Mouse (Mus musculus) neutrophil, adult 5-6 weeks (primary cell): ENCODE data around the gene Adcy1. TPM values are rescaled to one million over a fixed set of nuclear protein-coding genes. Genes with fewer than 3 reads are reported as not detected.

Experiments
- ATAC-seq: fragments of 151-379, 151-347 bp; 2 replicates; pipeline ENCODE4 v1.8.0; 2017; ENCODE audit warnings: mild to moderate bottlenecking, moderate TSS enrichment; ENCODE audit not compliant: insufficient number of reproducible peaks, poor library complexity, low FRiP score, severe bottlenecking; ENCODE audit errors: extremely low read depth
- total RNA-seq: library from RNA; stranded (forward); fragments of 200-1000 nt; gene quantifications from 2 replicates; pipeline ENCODE4 v1.2.3, GENCODE M21; 2017

Gene Adcy1
- total RNA-seq, 1 experiment from 2014 or later: not detected

- ATAC-seq: no peak
Observed at GRCm38 (mm10) chr11:7065876-7066275, 2.6 kb downstream of the Adcy1 start.

DNA sequence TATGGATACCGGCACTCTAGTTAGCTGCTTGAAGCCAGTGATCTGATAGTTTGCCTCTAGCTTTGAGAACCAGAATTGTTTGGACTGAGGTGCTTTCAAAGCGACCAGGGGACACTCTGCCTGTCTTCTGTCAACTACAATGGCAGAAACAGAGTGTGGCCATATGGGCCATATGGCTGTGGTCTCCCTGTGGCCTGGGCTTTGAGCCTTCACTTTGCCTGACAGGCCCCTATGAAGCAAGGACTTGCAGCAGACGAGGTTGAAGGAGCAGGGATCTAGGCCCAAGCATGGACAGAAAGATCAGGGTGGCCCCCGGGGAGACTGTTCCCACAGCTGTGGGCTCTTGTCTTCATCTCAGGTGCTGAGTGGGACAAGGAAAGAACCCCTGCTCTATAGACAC, 4.0 kb downstream of the Adcy1 start:
- ATAC-seq: no peak

DNA sequence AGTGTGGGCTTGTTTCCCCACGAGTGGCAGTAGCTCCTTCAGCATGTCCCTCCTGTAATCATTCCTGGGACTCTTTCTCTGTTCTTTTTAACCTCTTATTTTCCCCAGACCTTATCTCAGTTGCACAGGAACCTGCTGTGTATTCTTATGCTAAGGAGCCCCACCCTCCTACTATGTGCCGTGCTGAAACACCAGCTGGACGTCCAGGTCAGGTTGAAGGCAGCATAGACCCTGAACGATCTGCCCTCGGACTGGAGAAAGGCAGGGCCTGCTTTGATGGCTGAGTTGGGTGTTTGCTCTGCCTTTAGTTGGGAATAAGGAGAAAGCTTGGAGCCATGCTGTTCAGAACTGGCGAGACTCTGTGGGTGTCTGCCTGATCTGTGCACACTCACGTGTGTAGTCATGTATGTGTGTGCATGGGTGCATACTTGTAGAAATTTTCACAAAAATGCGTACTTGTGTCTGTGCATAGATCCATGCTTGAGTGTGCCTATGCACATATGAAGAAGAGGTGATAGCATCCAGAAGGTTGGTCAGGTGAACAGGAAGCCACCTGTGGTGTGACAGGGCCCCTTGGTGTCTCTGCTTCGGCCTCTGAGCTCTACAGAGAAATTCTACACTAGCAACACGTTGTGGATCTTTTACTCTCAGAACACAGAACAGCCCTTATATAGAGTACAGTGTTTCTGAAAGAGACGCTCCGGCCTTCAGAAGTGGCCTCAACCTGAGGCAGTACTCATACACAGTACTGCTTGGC, 5.4 kb downstream of the Adcy1 start:
- no peak for ATAC-seq

DNA sequence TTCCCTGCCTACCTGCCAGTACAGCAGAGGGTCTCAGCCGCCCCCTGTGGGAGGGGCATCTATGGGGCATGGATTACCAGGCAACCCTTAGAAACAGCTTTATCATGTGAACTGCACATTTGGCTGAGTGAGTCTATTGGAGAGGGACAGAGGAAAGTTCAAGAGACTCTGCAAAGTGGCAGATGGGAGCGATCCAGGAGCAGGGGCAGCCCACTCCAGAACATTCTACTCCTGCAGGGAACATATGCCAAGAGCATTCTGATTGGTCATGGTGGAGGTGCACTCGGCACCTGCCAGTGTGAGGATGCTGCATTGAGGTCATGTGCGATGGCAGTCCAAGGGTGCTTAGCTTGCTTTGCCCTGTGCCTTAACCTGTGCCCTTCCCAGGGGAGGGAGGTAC, 6.5 kb downstream of the Adcy1 start:
- no peak for ATAC-seq

DNA sequence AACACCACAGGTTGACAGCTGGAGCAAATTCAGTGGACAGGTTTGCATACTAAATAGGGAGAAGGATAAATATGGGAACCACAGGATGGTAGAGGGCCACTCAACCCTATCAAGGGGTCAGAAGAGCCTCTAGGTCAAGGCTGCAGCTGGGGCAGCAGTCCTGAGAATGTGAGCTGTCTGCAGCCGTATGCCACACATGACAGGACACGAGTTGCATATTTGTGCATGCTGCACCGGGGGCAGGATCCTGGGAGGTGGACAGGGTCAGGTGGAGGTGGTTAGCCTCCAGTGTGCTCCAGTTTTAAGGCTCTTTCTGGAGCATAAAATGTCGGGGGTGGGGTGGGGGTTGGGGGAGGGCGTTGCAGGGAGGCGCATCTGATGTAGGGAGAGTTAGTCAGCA, 8.3 kb downstream of the Adcy1 start:
- no peak for ATAC-seq

- no peak for ATAC-seq
Observed at GRCm38 (mm10) chr11:7073556-7073955, 10.3 kb downstream of the Adcy1 start.

- ATAC-seq: no peak
Observed at GRCm38 (mm10) chr11:7076510-7076909, 13.2 kb downstream of the Adcy1 start.

DNA sequence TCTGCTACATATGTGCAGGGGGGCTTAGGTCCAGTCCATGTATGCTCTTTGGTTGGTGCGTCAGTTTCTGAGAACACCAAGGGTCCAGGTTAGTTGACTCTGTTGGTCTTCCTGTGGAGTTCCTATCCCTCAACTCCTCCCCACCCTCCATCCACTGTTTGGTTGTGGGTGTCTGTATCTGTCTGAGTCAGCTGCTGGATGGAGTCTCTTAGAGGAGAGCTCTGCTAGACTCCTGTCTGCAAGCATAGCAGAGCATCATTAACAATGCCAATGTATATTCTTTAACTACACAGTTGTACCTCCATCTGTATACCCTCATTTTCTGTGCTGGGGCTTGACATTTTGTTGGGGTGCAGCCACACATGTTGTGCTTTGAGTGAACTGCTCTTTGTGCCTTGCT, 18.6 kb downstream of the Adcy1 start:
- no peak for ATAC-seq

- ATAC-seq: no peak
Observed at GRCm38 (mm10) chr11:7083911-7084310, 20.6 kb downstream of the Adcy1 start.

DNA sequence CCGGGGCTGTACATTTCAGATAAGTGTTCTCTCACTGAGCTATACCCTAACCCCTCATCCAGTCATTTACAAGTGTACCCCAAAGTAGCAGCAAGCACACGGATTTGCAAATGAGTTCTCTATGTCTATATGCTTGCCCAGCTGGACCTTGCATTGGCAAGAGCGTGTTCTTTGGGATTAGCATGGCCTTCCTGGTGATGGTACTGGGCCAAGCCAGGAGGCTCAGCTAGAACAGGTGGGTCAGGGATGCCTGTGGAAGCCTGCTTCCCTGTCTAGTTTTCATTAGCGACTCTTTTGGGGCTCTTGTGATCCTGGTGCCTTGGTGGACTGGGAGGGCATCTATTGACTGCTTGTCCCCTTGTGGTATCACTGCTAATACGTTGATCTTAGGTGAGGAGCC, 21.9 kb downstream of the Adcy1 start:
- no peak for ATAC-seq

- ATAC-seq: no peak
Observed at GRCm38 (mm10) chr11:7091120-7091519, 27.8 kb downstream of the Adcy1 start.

- no peak for ATAC-seq
Observed at GRCm38 (mm10) chr11:7094844-7095243, 31.6 kb downstream of the Adcy1 start.

DNA sequence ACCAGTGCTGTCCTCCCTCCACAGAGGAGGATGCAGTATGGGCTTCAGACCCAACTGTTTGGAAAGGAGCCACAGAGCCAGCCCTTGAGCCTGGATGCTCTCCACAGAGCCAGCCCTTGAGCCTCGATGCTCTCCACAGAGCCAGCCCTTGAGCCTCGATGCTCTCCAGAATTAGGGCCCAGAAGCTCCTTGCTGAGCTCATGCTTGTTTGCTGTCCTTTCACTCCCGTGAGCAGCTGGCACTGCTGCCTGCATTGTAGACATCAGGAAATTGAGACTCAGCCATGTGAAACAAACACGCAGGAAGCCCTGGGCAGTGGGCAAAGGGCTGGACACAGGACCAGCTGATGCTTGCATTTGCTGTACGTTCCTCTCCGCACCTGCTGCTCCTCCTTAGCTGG, 38.4 kb downstream of the Adcy1 start:
- no peak for ATAC-seq

GRCm38 (mm10) chr11:7102256-7103194, 39.2 kb downstream of the Adcy1 start:
- no peak for ATAC-seq

DNA sequence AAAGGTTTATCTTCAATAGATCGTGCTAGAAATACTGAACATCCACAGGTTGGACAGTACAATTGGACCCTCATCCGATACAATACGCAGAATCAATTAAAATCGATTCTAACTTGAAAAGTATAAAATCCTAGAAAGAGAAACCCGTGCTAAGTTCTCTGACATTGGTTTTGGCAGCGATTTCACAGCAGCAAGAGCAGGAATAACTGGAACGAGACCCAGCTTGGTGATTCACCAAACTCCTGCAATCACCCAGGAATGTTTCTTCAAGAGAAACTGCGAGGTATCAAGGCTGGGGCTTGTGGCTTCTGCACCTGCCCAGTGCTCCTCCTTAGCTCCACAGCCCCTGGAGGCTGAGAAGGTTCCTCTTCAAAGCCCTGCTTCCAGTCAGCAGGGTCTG, 42.0 kb downstream of the Adcy1 start:
- no peak for ATAC-seq

DNA sequence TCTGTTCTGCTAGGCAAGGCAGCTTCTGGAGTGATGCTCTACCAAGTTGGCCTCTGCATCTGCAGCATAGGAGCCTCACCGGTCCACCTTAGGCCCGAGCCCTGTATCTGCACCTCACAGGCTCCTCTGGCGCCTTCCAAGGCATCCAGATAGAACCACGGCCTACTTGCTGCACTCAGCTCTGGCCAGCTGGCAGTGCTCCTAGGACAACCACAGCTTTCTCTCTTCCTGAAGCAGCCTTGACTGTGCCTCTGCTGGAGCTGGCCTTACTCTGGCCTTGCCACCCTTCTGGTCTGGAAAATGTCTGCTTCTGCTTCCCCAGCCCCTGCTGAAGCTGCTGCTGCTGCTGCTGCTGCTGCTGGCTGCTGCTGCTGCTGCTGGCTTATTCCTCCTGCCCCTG, 45.8 kb downstream of the Adcy1 start:
- no peak for ATAC-seq

DNA sequence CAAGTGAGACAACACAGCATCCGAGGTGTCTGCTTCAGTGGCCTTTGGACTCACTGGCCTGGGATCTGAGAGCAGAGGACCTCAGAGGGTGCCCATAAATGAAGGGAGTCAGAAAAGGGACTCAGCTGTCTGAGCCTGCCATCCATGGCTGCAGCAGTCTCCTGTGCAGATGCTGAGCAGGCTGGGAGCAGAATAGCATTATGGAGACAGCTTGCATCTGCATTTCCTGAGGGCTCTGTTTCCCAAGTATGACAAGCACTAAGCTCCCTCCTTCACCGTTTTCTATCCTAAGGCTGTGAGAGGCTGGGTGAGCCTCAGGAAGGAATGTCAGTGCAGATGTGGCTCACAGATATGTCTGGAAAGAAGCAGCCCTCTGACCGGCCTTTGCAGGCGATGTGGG, 49.8 kb downstream of the Adcy1 start:
- ATAC-seq: no peak

DNA sequence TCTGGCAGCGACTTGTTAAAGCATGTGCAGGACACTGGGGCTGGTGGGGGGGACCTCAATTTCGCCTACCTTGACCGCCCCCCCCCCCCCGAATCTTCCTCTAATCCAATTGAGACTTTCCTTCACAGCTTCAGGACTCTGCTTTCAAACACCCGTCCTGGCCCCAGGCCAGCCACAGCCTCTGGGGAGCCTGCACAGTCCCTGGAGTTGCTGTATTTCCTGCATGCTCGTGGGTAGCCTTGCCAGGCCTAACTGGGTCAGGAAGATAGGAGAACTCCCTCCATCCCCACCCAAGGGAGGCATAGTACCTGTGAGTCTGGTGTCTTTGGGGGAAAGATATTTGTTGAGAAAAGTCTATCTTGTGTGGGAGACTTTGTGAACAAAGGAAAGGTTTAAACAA, 50.4 kb downstream of the Adcy1 start:
- no peak for ATAC-seq

GRCm38 (mm10) chr11:7114312-7114711, 51.0 kb downstream of the Adcy1 start:
- no peak for ATAC-seq

DNA sequence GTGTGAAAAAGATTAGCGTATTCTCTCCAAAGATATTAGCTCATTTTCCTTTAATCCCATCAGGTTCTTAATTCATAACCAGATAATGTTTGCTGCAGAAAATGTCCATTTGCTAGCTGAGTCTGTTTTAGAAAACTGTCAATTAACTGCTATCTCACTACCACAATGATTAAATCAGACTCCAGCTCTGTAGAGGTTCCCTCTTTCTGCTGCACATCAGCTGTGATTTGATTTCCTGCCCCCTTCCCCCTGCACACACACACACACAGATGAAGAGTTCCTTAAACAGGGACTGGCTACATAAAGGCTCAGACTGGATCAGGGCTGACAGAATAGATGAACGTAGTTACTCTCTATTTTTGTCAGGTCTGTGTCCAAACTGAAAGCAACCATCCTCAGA, 53.4 kb downstream of the Adcy1 start:
- no peak for ATAC-seq
